Mouse (Mus musculus) stomach, embryonic 16.5 days (tissue): ENCODE measurements around the gene Prkaca. TPM values are rescaled to one million over a fixed set of nuclear protein-coding genes. Genes with fewer than 3 reads are reported as not detected.

Experiments used
- microRNA counts: library from miRNA; unstranded; fragments of <30 nt; microRNA quantifications from one replicate; lab custom pipeline; 2016
- microRNA-seq: library from miRNA; unstranded; fragments of <30 nt; microRNA quantifications from one replicate; pipeline ENCODE4, GENCODE M21; 2016
- polyA plus RNA-seq: library from polyadenylated mRNA; unstranded; fragments of >200 nt; fragmentation: Nextera tagmentation; extraction: Ambion mirVana; gene quantifications from 2 replicates; pipeline ENCODE4 v1.2.1, GENCODE M21; 2015

Gene Prkaca
- polyA plus RNA-seq, 1 experiment from 2014 or later: 79.8 TPM

MicroRNA genes within 50 kb of the gene (microRNA counts, 519-probe panel; counts per million panel counts)
- microRNA mmu-miR-1199 (lab: Ali Mortazavi, UCI): not detected

Small RNAs within 50 kb of the gene (microRNA-seq; reads per million reads assigned to microRNA genes)
- not detected for gene Gm44330
- not detected for gene Gm44450
- 0.50 reads per million for gene Mir1199
- gene Mir8111: 2.2 reads per million, percentile 9 among the genes with 10 or more reads in this experiment

Other genes with a start within 250 kb of the Prkaca start
- 40.5 and 45.6 TPM in 2 replicates for gene Adgre5, start 231.7 kb upstream of the Prkaca start, polyA plus RNA-seq
- gene Adgrl1, start 72.9 kb upstream of the Prkaca start, polyA plus RNA-seq: 12.6 and 13.2 TPM in 2 replicates
- gene Gm10644, start 17.8 kb upstream of the Prkaca start, polyA plus RNA-seq: 0.39 and 0.67 TPM in 2 replicates
- gene Asf1b, start 17.5 kb upstream of the Prkaca start, polyA plus RNA-seq: 49.4 and 53.1 TPM in 2 replicates
- gene Samd1, start 24.7 kb downstream of the Prkaca start, polyA plus RNA-seq: 6.6 and 7.4 TPM in 2 replicates
- 0.58 and 0.71 TPM in 2 replicates for gene 1700067K01Rik, start 28.5 kb downstream of the Prkaca start, polyA plus RNA-seq
- gene 2210011C24Rik, start 39.2 kb downstream of the Prkaca start, polyA plus RNA-seq: 0.50 and 0.80 TPM in 2 replicates
- 4.1 and 4.9 TPM in 2 replicates for gene Palm3, start 48.5 kb downstream of the Prkaca start, polyA plus RNA-seq
- gene Il27ra, start 69.6 kb downstream of the Prkaca start, polyA plus RNA-seq: 1.3 and 1.5 TPM in 2 replicates
- 0.22 TPM in 1 of 2 replicates, not detected in the other for gene Rln3, start 72.0 kb downstream of the Prkaca start, polyA plus RNA-seq
- gene Gm10643, start 92.1 kb downstream of the Prkaca start, polyA plus RNA-seq: 1.4 and 1.5 TPM in 2 replicates
- gene Rfx1, start 93.8 kb downstream of the Prkaca start, polyA plus RNA-seq: 6.1 and 6.3 TPM in 2 replicates
- gene Dcaf15, start 131.8 kb downstream of the Prkaca start, polyA plus RNA-seq: 6.4 and 7.5 TPM in 2 replicates
- 0.25 and 0.26 TPM in 2 replicates for gene Podnl1, start 153.0 kb downstream of the Prkaca start, polyA plus RNA-seq
- 25.5 and 25.7 TPM in 2 replicates for gene Cc2d1a, start 174.9 kb downstream of the Prkaca start, polyA plus RNA-seq
- 1.0 and 1.1 TPM in 2 replicates for gene 4930432K21Rik, start 175.0 kb downstream of the Prkaca start, polyA plus RNA-seq
- gene Nanos3, start 212.2 kb downstream of the Prkaca start, polyA plus RNA-seq: 1.3 TPM in 1 of 2 replicates, not detected in the other